Mouse (Mus musculus): Measurements from ENCODE around the gene Litaf.
A peak's percentile ranks its signal among the peaks of the same experiment; 100 is the strongest.
"Not testable (repeated sequence)": the region's sequence is repeated elsewhere in the genome, so short reads cannot be mapped to it uniquely, and the experiment has no call there.

Litaf gene

GRCm38 (mm10) chr16:10991737-10992089 is 74.2 kb downstream of the Litaf start:
- DNase-seq (ENCODE audit: low read depth), result no peak

GRCm38 (mm10) chr16:10990763-10991162 is 75.2 kb downstream of the Litaf start:
- no peak for DNase-seq (ENCODE audit: low read depth)

GRCm38 (mm10) chr16:10989896-10990295 is 76.1 kb downstream of the Litaf start:
- DNase-seq (ENCODE audit: low read depth), result no peak

- no peak for DNase-seq (ENCODE audit: low read depth)
Measured at GRCm38 (mm10) chr16:10989361-10989760, 76.6 kb downstream of the Litaf start.

GRCm38 (mm10) chr16:10988261-10988660 is 77.7 kb downstream of the Litaf start:
- DNase-seq (ENCODE audit: low read depth), result no peak

- DNase-seq (ENCODE audit: low read depth), result no peak
Measured at GRCm38 (mm10) chr16:10984534-10984933, 81.4 kb downstream of the Litaf start.

GRCm38 (mm10) chr16:10981493-10982070 is 84.4 kb downstream of the Litaf start:
- peak; percentile 77 for DNase-seq (ENCODE audit: low read depth)

- no peak for DNase-seq (ENCODE audit: low read depth)
Measured at GRCm38 (mm10) chr16:10979064-10979803, 86.7 kb downstream of the Litaf start.

- no peak for DNase-seq (ENCODE audit: low read depth)
Measured at GRCm38 (mm10) chr16:10977877-10978276, 88.1 kb downstream of the Litaf start.

- peak; percentile 89 for DNase-seq (ENCODE audit: low read depth)
Measured at GRCm38 (mm10) chr16:10976202-10976631, 89.7 kb downstream of the Litaf start.

GRCm38 (mm10) chr16:10974939-10975338 is 91.0 kb downstream of the Litaf start:
- no peak for DNase-seq (ENCODE audit: low read depth)

- no peak for DNase-seq (ENCODE audit: low read depth)
Measured at GRCm38 (mm10) chr16:10974037-10974446, 91.9 kb downstream of the Litaf start.

GRCm38 (mm10) chr16:10972259-10972658 is 93.7 kb downstream of the Litaf start:
- no peak for DNase-seq (ENCODE audit: low read depth)

- DNase-seq (ENCODE audit: low read depth), result not testable (repeated sequence)
Measured at GRCm38 (mm10) chr16:10969944-10970343, 96.0 kb downstream of the Litaf start.

GRCm38 (mm10) chr16:10969342-10969741 is 96.6 kb downstream of the Litaf start:
- no peak for DNase-seq (ENCODE audit: low read depth)

GRCm38 (mm10) chr16:10968299-10968698 is 97.7 kb downstream of the Litaf start:
- no peak for DNase-seq (ENCODE audit: low read depth)

GRCm38 (mm10) chr16:10967756-10968155 is 98.2 kb downstream of the Litaf start:
- no peak for DNase-seq (ENCODE audit: low read depth)

GRCm38 (mm10) chr16:10967013-10967412 is 98.9 kb downstream of the Litaf start:
- no peak for DNase-seq (ENCODE audit: low read depth)

GRCm38 (mm10) chr16:10965034-10965433 is 100.9 kb downstream of the Litaf start:
- no peak for DNase-seq (ENCODE audit: low read depth)

- no peak for DNase-seq (ENCODE audit: low read depth)
Measured at GRCm38 (mm10) chr16:10960916-10961315, 105.0 kb downstream of the Litaf start.

- DNase-seq (ENCODE audit: low read depth), result peak; percentile 76
Measured at GRCm38 (mm10) chr16:10958763-10959440, 107.1 kb downstream of the Litaf start.

GRCm38 (mm10) chr16:10958307-10958706 is 107.7 kb downstream of the Litaf start:
- not testable (repeated sequence) for DNase-seq (ENCODE audit: low read depth)

GRCm38 (mm10) chr16:10957794-10958193 is 108.2 kb downstream of the Litaf start:
- no peak for DNase-seq (ENCODE audit: low read depth)

Data from fibroblast of lung, adult 2 months (primary cell).